Mouse (Mus musculus) hindbrain, embryonic 15.5 days (tissue): ENCODE results near the gene Fads6. TPM values are rescaled to one million over a fixed set of nuclear protein-coding genes. Genes with fewer than 3 reads are reported as not detected.

Experiments used
- ATAC-seq: fragments of 200-750 bp; cut with Nextera tagmentation; 2 replicates; pipeline ENCODE4 v1.8.0; 2017; ENCODE audit warnings: low read depth, moderate number of reproducible peaks, moderate TSS enrichment; ENCODE audit not compliant: low FRiP score
- H3K27ac ChIP-seq: fragments of 300-500 bp; sonication (generic); replicated peaks from 2 replicates; pipeline ENCODE4 v1.5.1; 2015; ENCODE audit warnings: mild to moderate bottlenecking, inconsistent platforms
- H3K27me3 ChIP-seq: fragments of 300-500 bp; sonication (generic); 2 replicates; pipeline ENCODE4 v1.6.1; 2015; ENCODE audit warnings: control low read depth, inconsistent platforms
- H3K36me3 ChIP-seq: fragments of 300-500 bp; sonication (generic); 2 replicates; pipeline ENCODE4 v1.6.1; 2015; ENCODE audit warnings: control low read depth, inconsistent platforms
- H3K4me1 ChIP-seq: fragments of 300-500 bp; sonication (generic); replicated peaks from 2 replicates; pipeline ENCODE4 v1.6.1; 2015; ENCODE audit warnings: control low read depth, inconsistent platforms
- H3K4me2 ChIP-seq: fragments of 300-500 bp; sonication (generic); 2 replicates; pipeline ENCODE4 v1.6.1; 2015; ENCODE audit warnings: moderate library complexity, mild to moderate bottlenecking, inconsistent platforms
- H3K4me3 ChIP-seq: fragments of 300-500 bp; sonication (generic); 2 replicates; pipeline ENCODE4 v1.5.1; 2015; ENCODE audit warnings: mild to moderate bottlenecking, inconsistent platforms
- H3K9ac ChIP-seq: fragments of 300-500 bp; sonication (generic); 2 replicates; pipeline ENCODE4 v1.6.1; 2015; ENCODE audit warnings: inconsistent platforms
- H3K9me3 ChIP-seq: fragments of 300-500 bp; sonication (generic); 2 replicates; pipeline ENCODE4 v1.6.1; 2016; ENCODE audit warnings: control low read depth, inconsistent platforms
- WGBS: fragments of 180-500 bp; shearing (Covaris S2); methylation state at CpG from one replicate; pipeline ENCODE4 v1.1.7; 2015; 5-methylcytosine and 5-hydroxymethylcytosine counted together
- polyA plus RNA-seq: library from polyadenylated mRNA; unstranded; fragments of >200 nt; fragmentation: Nextera tagmentation; extraction: Ambion mirVana; gene quantifications from 2 replicates; pipeline ENCODE4 v1.2.1, GENCODE M21; 2015

The Fads6 gene
- polyA plus RNA-seq, 1 experiment from 2014 or later: 1.3 TPM

- H3K9ac ChIP-seq: no peak overlapping the region
- ATAC-seq: no peak
- WGBS: 18% methylated on average over 32 of the region's 32 CpGs
Measured at GRCm38 (mm10) chr11:115323354-115323753, 25.9 kb upstream of the Fads6 start.

GRCm38 (mm10) chr11:115321906-115322693 lies 24.6 kb upstream of the Fads6 start, which contains the start of gene Ush1g:
Gene Ush1g, minus strand, starts transcription at chr11:115322041.
- peak within 1 kb of the TSS; percentile 38 for H3K4me2 ChIP-seq
- WGBS: 3% methylated on average over 35 of the region's 35 CpGs
- H3K9ac ChIP-seq: peak within 1 kb of the TSS; percentile 8; the same call in 1 of the 2 replicates
- peak within 1 kb of the TSS; percentile 20 for H3K4me3 ChIP-seq
- H3K36me3 ChIP-seq: no peaks in the 10 kb centered on the region
- H3K9me3 ChIP-seq: no peaks in the 10 kb centered on the region
- no peak within 1 kb of the TSS for H3K27ac ChIP-seq
- H3K4me1 ChIP-seq: peaks cover 34% of the 10 kb centered on the region
- H3K27me3 ChIP-seq: peaks cover 78% of the 10 kb centered on the region
- peak; percentile 37; the same call in 1 of the 2 replicates for ATAC-seq

More at GRCm38 (mm10) chr11:115323354-115323753, 25.9 kb upstream of the Fads6 start:
- Histone ChIP-seq H3K4me2 (peak overlapping the region; percentile 28; the same call in 1 of the 2 replicates), H3K27ac (no peak overlapping the region), H3K36me3 (no peaks in the 10 kb centered on the region), H3K9me3 (no peaks in the 10 kb centered on the region), H3K4me1 (peaks cover 28% of the 10 kb centered on the region), H3K4me3 (peak overlapping the region; percentile 15; the same call in 1 of the 2 replicates), H3K27me3 (peaks cover 65% of the 10 kb centered on the region)

- WGBS: 6% methylated on average over 18 of the region's 18 CpGs
- Histone ChIP-seq H3K36me3 (no peaks in the 10 kb centered on the region), H3K9ac (no peak overlapping the region), H3K9me3 (no peaks in the 10 kb centered on the region), H3K4me2 (no peak overlapping the region), H3K4me1 (peaks cover 34% of the 10 kb centered on the region), H3K27me3 (peaks cover 99% of the 10 kb centered on the region), H3K27ac (no peak overlapping the region), H3K4me3 (no peak overlapping the region)
- no peak for ATAC-seq
Measured at GRCm38 (mm10) chr11:115319704-115320383, 22.4 kb upstream of the Fads6 start.

- peak overlapping the region; percentile 21; the same call in 1 of the 2 replicates for H3K4me2 ChIP-seq
- H3K9ac ChIP-seq: no peak overlapping the region
- WGBS: 4% methylated on average over 63 of the region's 63 CpGs
- H3K9me3 ChIP-seq: no peaks in the 10 kb centered on the region
- 0 out of 2 replicates have a peak overlapping the region, but pooled peaks have one; percentile 4 for H3K4me3 ChIP-seq
- no peak for ATAC-seq
- H3K27ac ChIP-seq: no peak overlapping the region
- no peaks in the 10 kb centered on the region for H3K36me3 ChIP-seq
- H3K4me1 ChIP-seq: peaks cover 32% of the 10 kb centered on the region
- H3K27me3 ChIP-seq: peaks cover 94% of the 10 kb centered on the region
Measured at GRCm38 (mm10) chr11:115318245-115319027, 21.0 kb upstream of the Fads6 start.

- ATAC-seq: no peak
- H3K27me3 ChIP-seq: peaks cover 86% of the 10 kb centered on the region
- no peaks in the 10 kb centered on the region for H3K36me3 ChIP-seq
- no peaks in the 10 kb centered on the region for H3K9me3 ChIP-seq
- H3K27ac ChIP-seq: no peak overlapping the region
- no peak overlapping the region for H3K4me3 ChIP-seq
- H3K9ac ChIP-seq: no peak overlapping the region
- H3K4me2 ChIP-seq: no peak overlapping the region
- 63% methylated on average over 7 of the region's 7 CpGs for WGBS
- H3K4me1 ChIP-seq: peaks cover 23% of the 10 kb centered on the region
Measured at GRCm38 (mm10) chr11:115317204-115317603, 19.7 kb upstream of the Fads6 start.

GRCm38 (mm10) chr11:115314249-115314648 lies 16.8 kb upstream of the Fads6 start:
- H3K9me3 ChIP-seq: no peaks in the 10 kb centered on the region

GRCm38 (mm10) chr11:115308781-115309180 lies 11.3 kb upstream of the Fads6 start:
- Histone ChIP-seq H3K27ac (no peak overlapping the region), H3K9me3 (no peaks in the 10 kb centered on the region), H3K27me3 (peaks cover 4% of the 10 kb centered on the region; the same call in 1 of the 2 replicates), H3K36me3 (no peaks in the 10 kb centered on the region), H3K4me3 (no peak overlapping the region), H3K4me1 (no peaks in the 10 kb centered on the region), H3K9ac (no peak overlapping the region), H3K4me2 (no peak overlapping the region)
- no peak for ATAC-seq
- 65% methylated on average over 1 of the region's 1 CpGs for WGBS

More at GRCm38 (mm10) chr11:115314249-115314648, 16.8 kb upstream of the Fads6 start:
- 45% methylated on average over 2 of the region's 2 CpGs for WGBS
- Histone ChIP-seq H3K27me3 (peaks cover 56% of the 10 kb centered on the region), H3K4me2 (no peak overlapping the region), H3K9ac (no peak overlapping the region), H3K36me3 (no peaks in the 10 kb centered on the region), H3K4me3 (no peak overlapping the region), H3K27ac (no peak overlapping the region), H3K4me1 (peaks cover 11% of the 10 kb centered on the region)
- no peak for ATAC-seq

- Histone ChIP-seq H3K4me1 (no peaks in the 10 kb centered on the region), H3K9me3 (no peaks in the 10 kb centered on the region), H3K9ac (no peak within 1 kb of the TSS), H3K4me2 (no peak within 1 kb of the TSS), H3K4me3 (no peak within 1 kb of the TSS), H3K27me3 (no peaks in the 10 kb centered on the region), H3K36me3 (no peaks in the 10 kb centered on the region), H3K27ac (no peak within 1 kb of the TSS)
- ATAC-seq: no peak
- 10% methylated on average over 8 of the region's 8 CpGs for WGBS
Measured at GRCm38 (mm10) chr11:115306863-115307262, 9.4 kb upstream of the Fads6 start, which contains the start of gene Otop2. Gene Otop2, plus strand, starts transcription at chr11:115307163.

- H3K27me3 ChIP-seq: no peaks in the 10 kb centered on the region
- no peaks in the 10 kb centered on the region for H3K36me3 ChIP-seq
- H3K27ac ChIP-seq: no peak overlapping the region
- no peak for ATAC-seq
- H3K9ac ChIP-seq: no peak overlapping the region
- H3K4me2 ChIP-seq: no peak overlapping the region
- H3K4me3 ChIP-seq: no peak overlapping the region
- WGBS: 83% methylated on average over 8 of the region's 8 CpGs
- H3K9me3 ChIP-seq: no peaks in the 10 kb centered on the region
- H3K4me1 ChIP-seq: no peaks in the 10 kb centered on the region
Measured at GRCm38 (mm10) chr11:115303167-115303566, 5.7 kb upstream of the Fads6 start.

GRCm38 (mm10) chr11:115301351-115301750 lies 3.9 kb upstream of the Fads6 start:
- WGBS: 92% methylated on average over 2 of the region's 2 CpGs
- ATAC-seq: no peak
- no peaks in the 10 kb centered on the region for H3K27me3 ChIP-seq

GRCm38 (mm10) chr11:115300745-115301144 lies 3.3 kb upstream of the Fads6 start:
- Histone ChIP-seq H3K9ac (no peak overlapping the region), H3K27me3 (no peaks in the 10 kb centered on the region), H3K4me2 (no peak overlapping the region), H3K4me3 (no peak overlapping the region), H3K9me3 (no peaks in the 10 kb centered on the region), H3K4me1 (peaks cover 16% of the 10 kb centered on the region), H3K36me3 (no peaks in the 10 kb centered on the region), H3K27ac (no peak overlapping the region)
- 84% methylated on average over 4 of the region's 4 CpGs for WGBS
- ATAC-seq: no peak

More at GRCm38 (mm10) chr11:115301351-115301750, 3.9 kb upstream of the Fads6 start:
- no peaks in the 10 kb centered on the region for H3K9me3 ChIP-seq
- H3K27ac ChIP-seq: no peak overlapping the region
- peaks cover 15% of the 10 kb centered on the region for H3K4me1 ChIP-seq
- H3K9ac ChIP-seq: no peak overlapping the region
- no peaks in the 10 kb centered on the region for H3K36me3 ChIP-seq
- no peak overlapping the region for H3K4me3 ChIP-seq
- no peak overlapping the region for H3K4me2 ChIP-seq
